Mouse (Mus musculus) liver, embryonic 14.5 days (tissue): ENCODE data around the gene Tbc1d10a.

Experiments
- CTCF ChIP-seq: IDR thresholded peaks from 2 replicates; pipeline ENCODE4 v1.5.1; 2016; ENCODE audit warnings: antibody characterized with exemption, low read depth, control low read depth
- EP300 ChIP-seq: IDR thresholded peaks from 2 replicates; pipeline ENCODE4 v1.6.1; 2016; ENCODE audit warnings: antibody characterized with exemption, low read depth

DNA sequence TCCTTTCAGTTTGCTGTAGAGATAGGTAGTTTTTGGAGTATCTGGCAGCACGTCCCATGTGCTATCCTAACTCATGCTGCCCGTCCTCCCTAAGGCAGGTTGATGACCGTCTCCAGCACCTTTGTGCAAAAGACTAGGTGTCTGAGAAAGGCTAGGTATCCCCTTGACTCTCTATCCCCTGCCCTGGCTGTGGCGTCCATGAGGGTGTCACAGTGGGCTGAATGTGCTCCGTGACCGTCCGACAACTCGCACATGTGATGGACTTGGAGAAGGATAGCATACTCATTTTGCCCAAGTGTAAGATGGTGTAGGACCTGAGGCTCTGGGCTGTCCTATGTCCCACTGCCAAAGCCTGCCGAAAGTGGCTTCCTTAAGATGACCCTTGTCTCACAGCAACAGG lies 21.1 kb downstream of the Tbc1d10a start:
- no peak for TF ChIP-seq EP300
- no peak for TF ChIP-seq CTCF
